Mouse (Mus musculus) intestine, postnatal 0 days (tissue): ENCODE results near the gene Med24. TPM values are rescaled to one million over a fixed set of nuclear protein-coding genes. Genes with fewer than 3 reads are reported as not detected.

Experiments
- ATAC-seq: fragments of 200-750 bp; cut with Nextera tagmentation; 2 replicates; pipeline ENCODE4 v1.8.0; 2017; ENCODE audit warnings: mild to moderate bottlenecking, moderate TSS enrichment, moderate library complexity
- H3K27ac ChIP-seq: fragments of 300-500 bp; sonication (generic); 2 replicates; pipeline ENCODE4 v1.5.1; 2014; ENCODE audit warnings: mild to moderate bottlenecking, low read depth, low read length, moderate library complexity
- H3K27me3 ChIP-seq: fragments of 300-500 bp; sonication (generic); replicated peaks from 2 replicates; pipeline ENCODE4 v1.6.1; 2014; ENCODE audit warnings: low read length, mixed read lengths; ENCODE audit not compliant: control insufficient read depth, insufficient read depth
- H3K36me3 ChIP-seq: fragments of 300-500 bp; sonication (generic); 2 replicates; pipeline ENCODE4 v1.6.1; 2014; ENCODE audit warnings: mild to moderate bottlenecking, moderate library complexity; ENCODE audit not compliant: control insufficient read depth, insufficient read depth
- H3K4me1 ChIP-seq: fragments of 300-500 bp; sonication (generic); replicated peaks from 2 replicates; pipeline ENCODE4 v1.6.1; 2014; ENCODE audit warnings: antibody characterized with exemption, low read length, mixed read lengths; ENCODE audit not compliant: control insufficient read depth, insufficient read depth
- H3K4me2 ChIP-seq: fragments of 300-500 bp; sonication (generic); replicated peaks from 2 replicates; pipeline ENCODE4 v1.6.1; 2014; ENCODE audit warnings: low read depth, mild to moderate bottlenecking, moderate library complexity
- H3K4me3 ChIP-seq: fragments of 300-500 bp; sonication (generic); 2 replicates; pipeline ENCODE4 v1.5.1; 2014; ENCODE audit warnings: low read depth, low read length
- H3K9ac ChIP-seq: fragments of 300-500 bp; sonication (generic); 2 replicates; pipeline ENCODE4 v1.6.1; 2014; ENCODE audit warnings: mild to moderate bottlenecking, low read depth, low read length
- H3K9me3 ChIP-seq: fragments of 300-500 bp; sonication (generic); 2 replicates; pipeline ENCODE4 v1.6.1; 2016; ENCODE audit warnings: mixed run types; ENCODE audit not compliant: control insufficient read depth
- CTCF ChIP-seq: sonication (generic); IDR thresholded peaks from 2 replicates; pipeline ENCODE4 v1.5.1; 2016; ENCODE audit warnings: low read depth, mild to moderate bottlenecking, control low read depth, antibody characterized with exemption, moderate library complexity
- WGBS: fragments of 180-500 bp; shearing (Covaris S2); extraction: QIAGEN DNeasy Blood & Tissue Kit; methylation state at CpG from one replicate; pipeline ENCODE4 v1.1.7; 2014; 5-methylcytosine and 5-hydroxymethylcytosine counted together
- polyA plus RNA-seq: library from polyadenylated mRNA; unstranded; fragments of >200 nt; fragmentation: Nextera tagmentation; extraction: Ambion mirVana; gene quantifications from 2 replicates; pipeline ENCODE4 v1.2.1, GENCODE M21; 2015

Med24 gene
- polyA plus RNA-seq, 1 experiment from 2014 or later: 14.7 TPM

GRCm38 (mm10) chr11:98699911-98700310 lies 29.3 kb downstream of the Med24 start:
- peak; percentile 93 for TF ChIP-seq CTCF
- no peaks in the 10 kb centered on the region for H3K4me1 ChIP-seq
- H3K27ac ChIP-seq: no peak overlapping the region
- WGBS: 36% methylated on average over 4 of the region's 4 CpGs
- no peak overlapping the region for H3K9ac ChIP-seq
- peak; percentile 27; the same call in 1 of the 2 replicates for ATAC-seq
- H3K4me3 ChIP-seq: no peak overlapping the region
- no peaks in the 10 kb centered on the region for H3K27me3 ChIP-seq
- H3K4me2 ChIP-seq: no peak overlapping the region
- peaks cover 22% of the 10 kb centered on the region for H3K36me3 ChIP-seq
- H3K9me3 ChIP-seq: no peaks in the 10 kb centered on the region

GRCm38 (mm10) chr11:98698849-98699640 lies 30.2 kb downstream of the Med24 start:
- ATAC-seq: no peak
- Histone ChIP-seq H3K9me3 (no peaks in the 10 kb centered on the region), H3K27me3 (no peaks in the 10 kb centered on the region), H3K27ac (no peak overlapping the region), H3K4me1 (no peaks in the 10 kb centered on the region), H3K4me3 (no peak overlapping the region), H3K36me3 (peaks cover 22% of the 10 kb centered on the region), H3K4me2 (no peak overlapping the region), H3K9ac (no peak overlapping the region)
- no peak for TF ChIP-seq CTCF
- 85% methylated on average over 16 of the region's 16 CpGs for WGBS

GRCm38 (mm10) chr11:98697225-98697624 lies 32.0 kb downstream of the Med24 start:
- no peak overlapping the region for H3K4me3 ChIP-seq
- peaks cover 39% of the 10 kb centered on the region for H3K36me3 ChIP-seq
- H3K4me2 ChIP-seq: no peak overlapping the region
- no peaks in the 10 kb centered on the region for H3K4me1 ChIP-seq
- H3K9me3 ChIP-seq: no peaks in the 10 kb centered on the region
- H3K27ac ChIP-seq: no peak overlapping the region
- 89% methylated on average over 12 of the region's 12 CpGs for WGBS
- no peak overlapping the region for H3K9ac ChIP-seq
- ATAC-seq: no peak
- no peak for TF ChIP-seq CTCF
- no peaks in the 10 kb centered on the region for H3K27me3 ChIP-seq

- no peaks in the 10 kb centered on the region for H3K9me3 ChIP-seq
- peaks cover 45% of the 10 kb centered on the region for H3K36me3 ChIP-seq
- ATAC-seq: no peak
- H3K4me2 ChIP-seq: no peak overlapping the region
- H3K27me3 ChIP-seq: no peaks in the 10 kb centered on the region
- H3K4me3 ChIP-seq: no peak overlapping the region
- 81% methylated on average over 14 of the region's 14 CpGs for WGBS
- no peak for TF ChIP-seq CTCF
- H3K9ac ChIP-seq: no peak overlapping the region
- H3K4me1 ChIP-seq: no peaks in the 10 kb centered on the region
- 0 out of 2 replicates have a peak overlapping the region, but pooled peaks have one; percentile 15 for H3K27ac ChIP-seq
Observed at GRCm38 (mm10) chr11:98696454-98697216, 32.6 kb downstream of the Med24 start.

GRCm38 (mm10) chr11:98695408-98695807 lies 33.8 kb downstream of the Med24 start:
- TF ChIP-seq CTCF: no peak
- peaks cover 57% of the 10 kb centered on the region for H3K36me3 ChIP-seq
- no peaks in the 10 kb centered on the region for H3K4me1 ChIP-seq
- no peaks in the 10 kb centered on the region for H3K9me3 ChIP-seq
- no peak for ATAC-seq
- no peak overlapping the region for H3K4me3 ChIP-seq
- WGBS: 67% methylated on average over 14 of the region's 14 CpGs
- no peak overlapping the region for H3K9ac ChIP-seq
- H3K4me2 ChIP-seq: no peak overlapping the region
- no peaks in the 10 kb centered on the region for H3K27me3 ChIP-seq
- no peak overlapping the region for H3K27ac ChIP-seq

- ATAC-seq: no peak
- no peak overlapping the region for H3K9ac ChIP-seq
- H3K4me1 ChIP-seq: no peaks in the 10 kb centered on the region
- H3K27me3 ChIP-seq: no peaks in the 10 kb centered on the region
- no peaks in the 10 kb centered on the region for H3K9me3 ChIP-seq
- TF ChIP-seq CTCF: no peak
- no peak overlapping the region for H3K4me2 ChIP-seq
- WGBS: 81% methylated on average over 9 of the region's 9 CpGs
- H3K36me3 ChIP-seq: peaks cover 68% of the 10 kb centered on the region
- no peak overlapping the region for H3K4me3 ChIP-seq
- H3K27ac ChIP-seq: no peak overlapping the region
Observed at GRCm38 (mm10) chr11:98694301-98694700, 34.9 kb downstream of the Med24 start.
